Mouse (Mus musculus): ENCODE measurements at regions not wholly inside any gene's neighbourhood (a gene's known extent, or its start where the extent isn't known, plus 50 kb on each side); places are given as distances from the start of the nearest gene placed in this dataset.

GRCm38 (mm10) chr19:21144659-21145283 lies 127.3 kb upstream of the Zfand5 start:
- H3K4me3 ChIP-seq (replicated peaks): no peak overlapping the region
- no peaks in the 10 kb centered on the region for H3K36me3 ChIP-seq
- no peak overlapping the region for H3K9ac ChIP-seq
- 18% methylated on average over 13 of the region's 13 CpGs for WGBS
- H3K9me3 ChIP-seq: no peaks in the 10 kb centered on the region
- ATAC-seq (ENCODE audit: insufficient read depth, low FRiP score, low read depth): peak; percentile 77; the same call in 1 of the 2 replicates
- no peaks in the 10 kb centered on the region for H3K4me1 ChIP-seq
- no peak overlapping the region for H3K27ac ChIP-seq
- H3K27me3 ChIP-seq (replicated peaks): no peaks in the 10 kb centered on the region
- H3K4me2 ChIP-seq: peak overlapping the region; percentile 8; the same call in 1 of the 2 replicates

- Histone ChIP-seq H3K27ac (no peak overlapping the region), H3K9ac (no peak overlapping the region), H3K9me3 (no peaks in the 10 kb centered on the region), H3K4me2 (peak overlapping the region; percentile 8; the same call in 1 of the 2 replicates), H3K4me3 (replicated peaks) (no peak overlapping the region), H3K36me3 (no peaks in the 10 kb centered on the region), H3K27me3 (replicated peaks) (no peaks in the 10 kb centered on the region), H3K4me1 (no peaks in the 10 kb centered on the region)
- WGBS: 25% methylated on average over 7 of the region's 7 CpGs
- ATAC-seq (ENCODE audit: insufficient read depth, low FRiP score, low read depth): no peak
Observed at GRCm38 (mm10) chr19:21143970-21144595, 128.0 kb upstream of the Zfand5 start.

GRCm38 (mm10) chr19:21140456-21140855 lies 131.6 kb upstream of the Zfand5 start:
- Histone ChIP-seq H3K27ac (no peak overlapping the region), H3K4me2 (no peak overlapping the region), H3K9ac (no peak overlapping the region), H3K4me1 (no peaks in the 10 kb centered on the region), H3K9me3 (no peaks in the 10 kb centered on the region), H3K36me3 (no peaks in the 10 kb centered on the region), H3K4me3 (replicated peaks) (no peak overlapping the region), H3K27me3 (replicated peaks) (no peaks in the 10 kb centered on the region)
- ATAC-seq (ENCODE audit: insufficient read depth, low FRiP score, low read depth): no peak
- WGBS: 54% methylated on average over 3 of the region's 3 CpGs

DNA sequence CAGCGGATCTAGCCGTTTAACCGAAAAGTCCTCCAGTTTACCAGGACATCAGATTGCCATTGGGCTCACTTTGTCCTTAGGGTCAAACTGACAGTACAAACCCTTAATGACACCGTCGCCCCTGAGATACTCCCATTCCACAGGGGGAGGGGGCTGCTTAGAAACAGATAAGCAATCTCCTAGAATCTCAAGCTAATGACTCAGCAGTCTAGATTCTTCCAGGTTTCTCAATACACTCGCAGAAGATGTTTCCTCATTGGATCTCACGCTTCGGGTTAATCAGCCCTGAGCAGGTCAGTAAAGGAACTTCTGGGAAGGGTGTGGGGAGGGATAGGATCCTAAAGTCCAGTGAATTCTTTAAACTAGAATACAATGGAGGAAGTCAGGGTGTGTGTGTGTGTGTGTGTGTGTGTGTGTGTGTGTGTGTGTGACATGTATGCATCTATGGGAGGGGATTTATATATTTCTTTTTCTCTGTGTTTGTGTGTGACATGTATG lies 133.0 kb upstream of the Zfand5 start:
- no peak overlapping the region for H3K27ac ChIP-seq
- H3K4me1 ChIP-seq: no peaks in the 10 kb centered on the region
- H3K36me3 ChIP-seq: no peaks in the 10 kb centered on the region
- ATAC-seq (ENCODE audit: insufficient read depth, low FRiP score, low read depth): no peak
- H3K9me3 ChIP-seq: no peaks in the 10 kb centered on the region
- H3K9ac ChIP-seq: no peak overlapping the region
- no peak overlapping the region for H3K4me2 ChIP-seq
- no peak overlapping the region for H3K4me3 ChIP-seq (replicated peaks)
- 74% methylated on average over 8 of the region's 8 CpGs for WGBS
- H3K27me3 ChIP-seq (replicated peaks): no peaks in the 10 kb centered on the region

GRCm38 (mm10) chr19:21136756-21137155 lies 135.3 kb upstream of the Zfand5 start:
- no peak overlapping the region for H3K27ac ChIP-seq
- H3K27me3 ChIP-seq (replicated peaks): no peaks in the 10 kb centered on the region
- H3K9ac ChIP-seq: no peak overlapping the region
- no peak overlapping the region for H3K4me2 ChIP-seq
- 62% methylated on average over 1 of the region's 1 CpGs for WGBS
- no peaks in the 10 kb centered on the region for H3K9me3 ChIP-seq
- H3K36me3 ChIP-seq: no peaks in the 10 kb centered on the region
- ATAC-seq (ENCODE audit: insufficient read depth, low FRiP score, low read depth): no peak
- H3K4me1 ChIP-seq: no peaks in the 10 kb centered on the region
- no peak overlapping the region for H3K4me3 ChIP-seq (replicated peaks)

GRCm38 (mm10) chr19:21135998-21136380 lies 136.1 kb upstream of the Zfand5 start:
- Histone ChIP-seq H3K27me3 (replicated peaks) (no peaks in the 10 kb centered on the region), H3K9me3 (no peaks in the 10 kb centered on the region), H3K27ac (no peak overlapping the region), H3K4me3 (replicated peaks) (no peak overlapping the region), H3K4me1 (no peaks in the 10 kb centered on the region), H3K9ac (no peak overlapping the region), H3K36me3 (no peaks in the 10 kb centered on the region), H3K4me2 (no peak overlapping the region)
- 77% methylated on average over 5 of the region's 5 CpGs for WGBS
- no peak for ATAC-seq (ENCODE audit: insufficient read depth, low FRiP score, low read depth)

- Histone ChIP-seq H3K9me3 (no peaks in the 10 kb centered on the region), H3K4me1 (no peaks in the 10 kb centered on the region), H3K9ac (no peak overlapping the region), H3K27ac (no peak overlapping the region), H3K4me2 (no peak overlapping the region), H3K36me3 (no peaks in the 10 kb centered on the region), H3K4me3 (replicated peaks) (no peak overlapping the region), H3K27me3 (replicated peaks) (no peaks in the 10 kb centered on the region)
- ATAC-seq (ENCODE audit: insufficient read depth, low FRiP score, low read depth): no peak
- WGBS: 49% methylated on average over 6 of the region's 6 CpGs
Observed at GRCm38 (mm10) chr19:21135297-21135997, 136.6 kb upstream of the Zfand5 start.

GRCm38 (mm10) chr19:21129653-21130052 lies 142.4 kb upstream of the Zfand5 start:
- H3K4me1 ChIP-seq: no peaks in the 10 kb centered on the region

GRCm38 (mm10) chr19:21127079-21127745 lies 144.9 kb upstream of the Zfand5 start:
- Histone ChIP-seq H3K4me1 (no peaks in the 10 kb centered on the region), H3K9me3 (no peaks in the 10 kb centered on the region), H3K27ac (no peak overlapping the region), H3K27me3 (replicated peaks) (no peaks in the 10 kb centered on the region), H3K4me3 (replicated peaks) (no peak overlapping the region), H3K36me3 (no peaks in the 10 kb centered on the region), H3K4me2 (no peak overlapping the region), H3K9ac (no peak overlapping the region)
- WGBS: 79% methylated on average over 8 of the region's 8 CpGs
- no peak for ATAC-seq (ENCODE audit: insufficient read depth, low FRiP score, low read depth)

More at GRCm38 (mm10) chr19:21129653-21130052, 142.4 kb upstream of the Zfand5 start:
- H3K27ac ChIP-seq: no peak overlapping the region
- H3K36me3 ChIP-seq: no peaks in the 10 kb centered on the region
- H3K4me3 ChIP-seq (replicated peaks): no peak overlapping the region
- WGBS: 86% methylated on average over 5 of the region's 5 CpGs
- no peak overlapping the region for H3K9ac ChIP-seq
- H3K4me2 ChIP-seq: no peak overlapping the region
- ATAC-seq (ENCODE audit: insufficient read depth, low FRiP score, low read depth): no peak
- H3K27me3 ChIP-seq (replicated peaks): no peaks in the 10 kb centered on the region
- no peaks in the 10 kb centered on the region for H3K9me3 ChIP-seq

DNA sequence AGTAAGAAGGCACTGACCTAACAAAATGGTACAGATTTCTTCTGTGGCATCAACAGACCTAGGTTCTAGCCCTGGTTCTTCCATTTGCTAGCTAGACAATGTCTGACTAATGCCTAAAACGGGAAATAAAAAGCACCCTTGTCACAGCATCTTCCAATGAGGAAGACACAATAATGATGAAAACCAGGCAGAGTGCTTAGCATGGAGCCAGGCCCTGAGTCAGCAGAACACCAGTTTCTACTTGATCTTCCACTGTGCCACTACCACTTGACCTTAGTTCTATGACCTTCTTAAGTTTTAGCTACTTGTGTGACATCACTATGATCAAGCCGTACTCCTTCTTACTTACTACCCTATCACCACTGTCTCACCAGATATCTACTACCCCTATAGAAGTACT lies 145.4 kb upstream of the Zfand5 start:
- Histone ChIP-seq H3K4me1 (no peaks in the 10 kb centered on the region), H3K4me2 (no peak overlapping the region), H3K9ac (no peak overlapping the region), H3K27me3 (replicated peaks) (no peaks in the 10 kb centered on the region), H3K36me3 (no peaks in the 10 kb centered on the region), H3K4me3 (replicated peaks) (no peak overlapping the region), H3K9me3 (no peaks in the 10 kb centered on the region), H3K27ac (no peak overlapping the region)
- no peak for ATAC-seq (ENCODE audit: insufficient read depth, low FRiP score, low read depth)
- WGBS: 88% methylated on average over 2 of the region's 2 CpGs

DNA sequence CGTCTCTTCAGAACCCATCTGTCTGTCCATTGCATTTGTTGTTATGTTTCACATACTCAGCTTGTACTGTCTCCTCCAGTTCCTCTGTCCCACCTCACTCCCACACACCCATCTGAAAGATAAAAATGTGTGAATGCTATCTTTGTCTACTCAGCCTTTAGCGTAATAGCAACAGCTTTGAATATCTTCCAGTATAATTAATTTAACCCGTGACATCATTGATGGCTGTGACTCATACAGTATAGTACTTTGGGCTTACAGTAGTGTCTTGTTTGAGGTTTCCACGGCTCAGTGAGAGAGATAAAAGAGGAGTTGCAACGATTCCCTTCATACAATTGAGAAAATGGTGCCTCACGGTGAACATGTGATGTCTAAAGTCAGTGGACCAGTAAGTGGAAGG lies 152.6 kb upstream of the Zfand5 start:
- H3K27me3 ChIP-seq (replicated peaks): no peaks in the 10 kb centered on the region
- H3K27ac ChIP-seq: no peak overlapping the region
- no peaks in the 10 kb centered on the region for H3K4me1 ChIP-seq
- 65% methylated on average over 6 of the region's 6 CpGs for WGBS
- no peaks in the 10 kb centered on the region for H3K9me3 ChIP-seq
- H3K36me3 ChIP-seq: no peaks in the 10 kb centered on the region
- H3K4me3 ChIP-seq (replicated peaks): no peak overlapping the region
- ATAC-seq (ENCODE audit: insufficient read depth, low FRiP score, low read depth): no peak
- H3K9ac ChIP-seq: no peak overlapping the region
- no peak overlapping the region for H3K4me2 ChIP-seq

DNA sequence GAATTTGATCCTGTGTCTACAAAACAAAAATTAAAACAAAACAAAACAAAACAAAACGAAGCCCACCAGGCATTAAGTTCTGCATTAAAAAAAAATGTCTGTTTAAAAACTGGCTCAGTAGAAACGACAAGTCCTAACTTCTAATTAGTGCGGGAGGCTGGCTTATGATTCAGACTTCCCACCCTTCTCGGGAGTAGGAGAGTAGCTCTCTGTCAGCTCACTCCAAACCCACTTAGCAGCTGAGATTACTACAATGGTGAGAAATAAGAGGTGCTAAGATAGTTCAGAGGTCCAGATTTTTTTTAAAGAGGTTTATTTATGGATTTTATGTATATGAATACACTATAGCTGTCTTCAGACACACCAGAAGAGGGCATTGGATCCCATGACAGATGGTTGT lies 153.3 kb upstream of the Zfand5 start:
- Histone ChIP-seq H3K4me2 (no peak overlapping the region), H3K27ac (no peak overlapping the region), H3K4me1 (no peaks in the 10 kb centered on the region), H3K27me3 (replicated peaks) (no peaks in the 10 kb centered on the region), H3K9ac (no peak overlapping the region), H3K9me3 (no peaks in the 10 kb centered on the region), H3K36me3 (no peaks in the 10 kb centered on the region), H3K4me3 (replicated peaks) (no peak overlapping the region)
- WGBS: 76% methylated on average over 4 of the region's 4 CpGs
- ATAC-seq (ENCODE audit: insufficient read depth, low FRiP score, low read depth): no peak

Data from stomach, embryonic 15.5 days (tissue).